Mouse (Mus musculus): ENCODE data around the gene Ccdc125. TPM values are rescaled to one million over a fixed set of nuclear protein-coding genes. Genes with fewer than 3 reads are reported as not detected.
"Not testable (repeated sequence)": the region's sequence is repeated elsewhere in the genome, so short reads cannot be mapped to it uniquely, and the experiment has no call there.

The Ccdc125 gene
- polyA plus RNA-seq, 2 experiments from 2014 or later, result 23.3 to 25.2 TPM

DNA sequence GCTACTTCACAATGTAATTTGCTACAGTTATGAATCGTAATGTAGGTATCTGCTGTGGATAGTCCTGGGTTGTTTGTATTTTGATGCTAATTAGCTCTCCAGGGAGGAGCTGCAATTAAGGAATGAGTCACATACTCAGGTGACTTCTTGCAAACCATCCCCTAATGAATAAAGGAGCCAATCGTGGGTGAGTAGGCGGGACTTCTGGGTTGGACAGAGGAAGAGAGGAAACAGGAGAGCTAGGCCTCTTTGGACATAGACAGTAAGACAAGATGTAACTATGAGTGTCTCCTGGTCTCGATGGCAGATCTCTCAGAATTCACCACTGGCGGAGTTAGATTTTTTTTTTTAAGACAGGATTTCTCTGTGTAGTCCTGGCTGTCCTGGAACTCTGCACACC, 52.1 kb downstream of the Ccdc125 start:
- ATAC-seq, result no peak

DNA sequence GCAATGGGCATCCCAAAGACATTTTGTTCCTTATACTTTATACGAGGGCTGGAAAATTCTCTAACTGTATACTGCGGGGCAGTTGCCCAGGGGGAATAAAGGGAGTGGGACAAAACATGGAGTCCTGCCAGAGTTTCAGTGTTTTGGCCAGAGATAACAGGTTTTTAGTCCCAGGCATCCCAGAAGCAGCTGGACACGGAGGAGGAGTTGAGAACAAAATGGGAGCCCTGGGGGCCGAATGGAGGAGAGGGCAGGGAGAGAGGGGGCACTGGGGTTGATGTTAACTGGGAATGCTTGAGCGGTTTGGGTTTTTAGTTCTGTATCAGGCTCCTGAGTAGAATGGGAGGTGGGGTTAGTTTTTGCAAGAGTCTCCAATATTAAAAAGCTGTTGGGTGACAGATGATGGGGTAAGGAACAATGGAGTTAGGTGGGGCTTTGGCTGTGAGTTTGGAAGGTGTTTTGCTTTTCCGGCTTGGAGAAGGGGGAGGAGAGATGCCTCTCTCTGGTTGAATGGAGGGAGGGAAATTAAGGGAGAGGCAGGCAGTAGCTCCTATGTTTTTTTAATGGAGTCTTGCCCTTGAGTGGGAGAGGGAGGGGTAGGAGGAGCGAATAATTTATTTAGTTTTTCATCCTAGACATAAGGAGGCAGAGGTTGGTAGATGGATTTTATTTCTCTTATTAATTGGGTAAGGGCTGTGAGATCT, 54.7 kb downstream of the Ccdc125 start:
- no peak for ATAC-seq

GRCm38 (mm10) chr13:100725194-100725593, 55.7 kb downstream of the Ccdc125 start:
- ATAC-seq, result no peak

- no peak for ATAC-seq
Measured at GRCm38 (mm10) chr13:100728086-100728485, 58.6 kb downstream of the Ccdc125 start.

GRCm38 (mm10) chr13:100728530-100728929, 59.0 kb downstream of the Ccdc125 start:
- ATAC-seq, result not testable (repeated sequence)

DNA sequence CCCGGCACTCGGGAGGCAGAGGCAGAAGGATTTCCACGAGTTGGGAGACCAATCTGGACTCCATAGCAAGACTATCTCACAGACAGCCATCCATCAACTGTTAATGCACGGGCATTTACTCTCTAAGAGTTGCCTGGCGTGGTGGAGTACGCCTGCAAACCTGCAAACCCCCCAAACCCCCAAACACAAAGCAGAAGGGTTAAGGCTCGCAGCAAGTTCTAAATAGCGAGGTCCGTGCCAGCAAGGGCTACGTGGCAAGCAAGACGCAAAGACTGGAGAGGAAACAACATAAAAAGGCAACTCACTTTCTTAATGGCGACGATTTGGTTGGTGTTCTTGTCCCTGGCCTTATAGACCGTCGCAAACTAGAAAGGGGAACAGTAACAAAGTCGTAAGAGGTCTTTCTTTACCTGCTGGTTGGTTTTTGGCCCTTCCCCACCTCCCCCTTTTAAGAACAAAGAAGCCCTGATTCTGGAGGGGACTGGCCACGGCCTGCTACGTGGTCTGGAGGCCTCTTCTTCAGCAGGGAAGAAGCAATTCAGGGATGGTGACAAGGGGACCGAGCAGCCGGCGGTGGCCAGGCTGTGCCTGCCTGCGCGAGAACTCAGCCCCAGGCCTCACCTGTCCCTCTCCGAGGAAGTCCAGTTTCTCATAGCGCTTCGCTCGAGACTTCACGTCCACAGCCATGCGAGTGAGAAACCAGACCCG, 60.8 kb downstream of the Ccdc125 start:
- ATAC-seq, result peak; percentile 35

DNA sequence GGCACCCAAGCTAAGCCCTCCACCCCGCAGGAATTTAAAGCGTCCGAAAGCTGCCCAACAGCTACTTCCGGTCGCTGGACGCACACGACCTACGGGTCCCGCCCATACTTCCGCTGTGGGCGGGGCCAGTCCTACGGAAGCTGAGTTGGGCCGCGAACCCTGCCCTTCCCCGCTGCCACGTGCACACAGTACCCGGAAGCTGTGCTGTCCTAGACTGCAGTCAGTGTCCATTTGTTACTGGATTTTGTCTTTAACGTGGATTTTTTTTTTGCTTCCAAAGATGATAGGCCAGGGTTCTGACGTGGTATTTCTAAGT, 61.3 kb downstream of the Ccdc125 start, which contains the start of gene Cdk7:
Gene Cdk7 (minus strand): TSS at position 79 of the 316 bp plus-strand sequence.
- ATAC-seq, result peak; percentile 96

DNA sequence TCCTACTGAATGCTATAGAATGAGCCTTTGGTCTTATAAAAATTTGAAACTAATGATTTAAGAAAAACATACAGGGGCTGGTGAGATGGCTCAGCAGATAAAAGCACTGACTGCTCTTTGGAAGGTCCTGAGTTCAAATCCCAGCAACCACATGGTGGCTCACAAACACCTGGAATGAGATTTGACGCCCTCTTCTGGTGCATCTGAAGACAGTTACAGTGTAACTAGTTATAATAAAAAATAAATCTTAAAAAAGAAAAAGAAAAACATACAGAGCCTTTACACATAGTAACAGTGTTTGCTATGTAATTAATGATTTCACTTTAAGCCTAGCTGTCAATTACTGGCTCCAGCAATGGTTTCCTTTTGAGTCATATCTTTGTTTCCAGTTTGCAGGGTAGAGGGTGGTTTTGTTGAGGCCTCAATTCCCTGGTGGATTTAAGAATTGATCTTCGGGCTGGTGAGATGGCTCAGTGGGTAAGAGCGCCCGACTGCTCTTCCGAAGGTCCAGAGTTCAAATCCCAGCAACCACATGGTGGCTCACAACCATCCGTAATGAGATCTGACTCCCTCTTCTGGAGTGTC, 62.0 kb downstream of the Ccdc125 start:
- ATAC-seq, result not testable (repeated sequence)

GRCm38 (mm10) chr13:100732756-100733155, 63.2 kb downstream of the Ccdc125 start:
- no peak for ATAC-seq

DNA sequence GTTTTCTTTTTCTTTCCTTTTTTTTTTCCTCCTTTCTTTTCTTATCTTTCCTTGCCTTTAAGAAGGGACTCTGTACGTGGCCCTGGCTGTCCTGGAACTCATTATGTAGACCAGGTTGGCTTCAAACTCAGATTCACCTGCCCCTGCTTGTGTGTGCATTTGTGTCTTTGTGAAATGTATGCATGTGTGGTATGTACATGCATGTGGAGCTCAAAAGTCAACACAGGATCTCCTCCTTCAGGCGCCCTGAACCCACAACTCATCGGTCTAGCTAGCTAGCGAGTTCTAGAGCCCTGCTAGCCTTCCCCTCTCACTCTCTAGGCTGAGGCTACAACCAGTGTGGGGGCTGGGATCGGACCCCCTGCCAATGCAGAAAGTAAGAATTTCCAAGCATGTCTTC, 73.3 kb downstream of the Ccdc125 start:
- no peak for ATAC-seq

DNA sequence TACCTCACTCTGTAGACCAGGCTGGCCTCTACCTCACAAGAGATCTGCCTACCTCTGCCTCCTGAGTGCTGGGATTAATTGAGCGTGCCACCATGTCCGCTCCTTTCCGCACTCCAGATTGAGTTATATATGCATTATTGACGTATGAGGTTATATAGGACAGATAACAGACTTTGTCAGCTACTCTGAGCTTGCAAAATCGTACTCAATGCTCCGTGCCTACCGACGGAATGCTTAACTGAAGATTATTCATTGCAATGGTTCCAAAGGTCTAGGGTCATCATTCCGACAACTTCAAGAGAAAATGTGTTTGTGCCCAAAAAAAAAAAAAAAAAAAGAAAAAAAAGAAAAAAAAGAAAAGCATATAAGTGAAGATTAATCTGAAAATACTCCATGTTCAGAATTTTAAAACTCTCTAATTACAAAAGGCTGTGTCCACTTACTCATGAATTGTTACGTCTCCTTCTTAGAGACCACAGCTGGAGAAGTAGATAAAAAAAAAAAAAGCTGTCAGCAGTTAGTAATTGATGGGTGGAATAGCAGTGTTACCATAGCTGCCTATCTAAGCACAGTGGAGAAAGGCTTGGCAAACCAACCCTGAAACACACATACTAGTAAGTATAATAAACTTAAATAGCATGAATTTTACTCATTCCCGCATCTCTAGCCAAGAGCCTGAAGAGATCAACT, 74.0 kb downstream of the Ccdc125 start:
- ATAC-seq, result no peak

DNA sequence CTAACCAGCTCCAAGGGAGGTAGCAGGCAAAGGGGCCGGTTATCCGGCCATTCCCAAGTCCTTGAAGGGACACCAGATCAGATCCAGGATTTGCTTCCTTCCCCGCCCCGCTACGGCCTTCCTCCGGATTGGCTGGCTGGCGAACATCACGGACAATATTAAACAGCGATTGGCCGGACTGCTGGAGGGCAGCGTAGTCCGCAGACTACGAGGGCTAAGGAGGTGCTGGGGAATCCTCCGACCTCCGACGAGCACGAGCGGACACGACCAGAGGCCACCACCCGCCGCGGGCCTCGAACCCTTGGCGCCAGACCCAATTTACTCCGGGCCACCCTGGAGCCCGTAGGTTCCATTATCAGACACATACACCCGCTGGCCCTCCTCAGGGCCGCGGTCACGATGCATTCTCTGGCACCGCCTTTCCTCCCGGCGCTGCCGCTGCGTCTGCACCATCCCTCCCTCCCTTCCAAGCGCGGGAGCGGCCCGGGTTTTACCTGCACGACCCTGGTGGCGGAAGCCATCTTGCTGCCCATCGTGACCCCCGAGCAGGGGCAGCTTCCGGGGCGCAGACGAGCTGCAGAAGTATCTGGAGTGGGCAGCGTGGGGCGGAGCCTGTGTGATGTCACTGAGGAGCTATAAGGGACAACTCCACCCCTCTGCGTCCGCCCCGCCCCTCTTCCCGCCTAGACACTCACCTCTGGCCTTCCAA, 74.7 kb downstream of the Ccdc125 start, which contains the start of gene Mrps36:
Gene Mrps36 (minus strand): TSS at position 624 of the 709 bp plus-strand sequence.
- peak; percentile 93 for ATAC-seq

DNA sequence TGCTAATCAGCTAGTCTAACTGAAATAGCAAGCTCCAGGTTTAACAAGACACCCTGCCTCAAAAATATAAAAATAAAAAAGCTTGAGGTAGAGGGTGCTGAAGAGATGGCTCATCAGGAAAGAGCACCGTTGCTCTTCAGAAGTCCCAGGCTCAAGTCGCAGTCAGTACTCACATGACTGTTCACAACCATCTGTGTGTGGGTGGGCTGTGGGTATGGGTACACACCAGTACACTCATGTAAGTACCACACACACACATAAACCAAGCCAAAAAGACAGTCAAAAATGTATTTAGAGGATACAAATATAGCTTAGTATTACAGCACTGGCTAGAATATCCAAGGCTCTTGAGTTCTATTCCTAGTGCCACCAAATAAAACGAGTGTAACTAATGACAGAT, 76.6 kb downstream of the Ccdc125 start:
- no peak for ATAC-seq

Other genes starting within 250 kb of the Ccdc125 start
- gene Naip1, start 216.8 kb upstream of the Ccdc125 start, polyA plus RNA-seq (2017; shearing (Covaris generic)), result not detected
- gene Gtf2h2, start 177.1 kb upstream of the Ccdc125 start, polyA plus RNA-seq (2017; shearing (Covaris generic)), result 10 to 100 TPM; 52.7 to 53.1 TPM
- under 1 TPM; 0.22 to 0.59 TPM for gene Ocln, start 117.0 kb upstream of the Ccdc125 start, polyA plus RNA-seq (2017; shearing (Covaris generic))
- gene Marveld2, start 52.7 kb upstream of the Ccdc125 start, polyA plus RNA-seq (2017; shearing (Covaris generic)), result 1 to 10 TPM; 5.1 to 5.5 TPM
- 100 to 1,000 TPM; 135 to 140 TPM for gene Ak6, start 18.7 kb upstream of the Ccdc125 start, polyA plus RNA-seq (2017; shearing (Covaris generic))
- gene Rad17, start 18.7 kb upstream of the Ccdc125 start, polyA plus RNA-seq (2017; shearing (Covaris generic)), result 10 to 100 TPM; 20.9 to 26.3 TPM
- gene Taf9, start 18.1 kb upstream of the Ccdc125 start, polyA plus RNA-seq (2017; shearing (Covaris generic)), result 10 to 100 TPM in 1 of 2 experiments, 1 to 10 TPM in 1; 4.1 to 18.8 TPM
- gene Cdk7, start 61.2 kb downstream of the Ccdc125 start, polyA plus RNA-seq (2017; shearing (Covaris generic)), result 10 to 100 TPM; 68.3 to 77.4 TPM
- gene Mrps36, start 74.9 kb downstream of the Ccdc125 start, polyA plus RNA-seq (2017; shearing (Covaris generic)), result 100 to 1,000 TPM; 108 to 119 TPM
- gene Cenph, start 106.2 kb downstream of the Ccdc125 start, polyA plus RNA-seq (2017; shearing (Covaris generic)), result 1 to 10 TPM; 6.0 to 6.9 TPM
- 10 to 100 TPM; 51.2 to 57.0 TPM for gene Ccnb1, start 116.9 kb downstream of the Ccdc125 start, polyA plus RNA-seq (2017; shearing (Covaris generic))
- gene Slc30a5, start 163.7 kb downstream of the Ccdc125 start, polyA plus RNA-seq (2017; shearing (Covaris generic)), result 10 to 100 TPM; 11.2 to 13.8 TPM

Data from activated CD4-positive, CD25-positive, alpha-beta regulatory T cell, adult 4 months (primary cell).